Mouse (Mus musculus): ENCODE results near the gene Frat1.

Frat1 gene

GRCm38 (mm10) chr19:41829381-41830105, at the start of gene Frat1:
Frat1 (plus strand) TSS chr19:41829970.
- DNase-seq, result peak; percentile 95

GRCm38 (mm10) chr19:41786896-41787295, 42.9 kb upstream of the Frat1 start:
- no peak for DNase-seq

- no peak for DNase-seq
Observed at GRCm38 (mm10) chr19:41789110-41789961, 40.4 kb upstream of the Frat1 start.

- DNase-seq, result no peak
Observed at GRCm38 (mm10) chr19:41791384-41791783, 38.4 kb upstream of the Frat1 start.

- DNase-seq, result no peak
Observed at GRCm38 (mm10) chr19:41792934-41793486, 36.8 kb upstream of the Frat1 start.

- no peak for DNase-seq
Observed at GRCm38 (mm10) chr19:41794017-41794416, 35.8 kb upstream of the Frat1 start.

GRCm38 (mm10) chr19:41794901-41795300, 34.9 kb upstream of the Frat1 start:
- no peak for DNase-seq

GRCm38 (mm10) chr19:41796148-41796760, 33.5 kb upstream of the Frat1 start:
- no peak for DNase-seq

- DNase-seq, result no peak
Observed at GRCm38 (mm10) chr19:41796789-41797327, 32.9 kb upstream of the Frat1 start.

- DNase-seq, result no peak
Observed at GRCm38 (mm10) chr19:41797536-41797935, 32.2 kb upstream of the Frat1 start.

GRCm38 (mm10) chr19:41800451-41800850, 29.3 kb upstream of the Frat1 start:
- DNase-seq, result no peak

GRCm38 (mm10) chr19:41800986-41801741, 28.6 kb upstream of the Frat1 start:
- DNase-seq, result no peak

- peak; percentile 86 for DNase-seq
Observed at GRCm38 (mm10) chr19:41801742-41802369, 27.9 kb upstream of the Frat1 start, which contains the start of gene Arhgap19. Arhgap19 (minus strand) TSS chr19:41802047.

- DNase-seq, result no peak
Observed at GRCm38 (mm10) chr19:41803322-41803721, 26.4 kb upstream of the Frat1 start.

- DNase-seq, result no peak
Observed at GRCm38 (mm10) chr19:41805831-41806230, 23.9 kb upstream of the Frat1 start.

- no peak for DNase-seq
Observed at GRCm38 (mm10) chr19:41807497-41807896, 22.3 kb upstream of the Frat1 start.

- no peak for DNase-seq
Observed at GRCm38 (mm10) chr19:41808104-41808634, 21.6 kb upstream of the Frat1 start.

- no peak for DNase-seq
Observed at GRCm38 (mm10) chr19:41810074-41810473, 19.7 kb upstream of the Frat1 start.

GRCm38 (mm10) chr19:41812525-41812924, 17.2 kb upstream of the Frat1 start:
- DNase-seq, result no peak

- DNase-seq, result no peak
Observed at GRCm38 (mm10) chr19:41813374-41813773, 16.4 kb upstream of the Frat1 start.

- no peak for DNase-seq
Observed at GRCm38 (mm10) chr19:41816410-41816809, 13.4 kb upstream of the Frat1 start.
